Mouse (Mus musculus) midbrain, embryonic 16.5 days (tissue): Measurements from ENCODE around the gene Myl9. TPM values are rescaled to one million over a fixed set of nuclear protein-coding genes. Genes with fewer than 3 reads are reported as not detected.

Experiments used
- polyA plus RNA-seq: library from polyadenylated mRNA; unstranded; fragments of >200 nt; fragmentation: Nextera tagmentation; extraction: Ambion mirVana; gene quantifications from 2 replicates; pipeline ENCODE4 v1.2.1, GENCODE M21; 2015

Myl9 gene
- polyA plus RNA-seq, 1 experiment from 2014 or later, result 38.8 TPM

Other genes with a start within 250 kb of the Myl9 start
- gene Aar2, start 227.8 kb upstream of the Myl9 start, polyA plus RNA-seq, result 46.7 and 48.2 TPM in 2 replicates
- 270 and 271 TPM in 2 replicates for gene Dlgap4, start 161.7 kb upstream of the Myl9 start, polyA plus RNA-seq
- gene Tgif2, start 64.6 kb downstream of the Myl9 start, polyA plus RNA-seq, result 12.5 and 14.1 TPM in 2 replicates
- 9.2 and 10.2 TPM in 2 replicates for gene 4930518I15Rik, start 82.5 kb downstream of the Myl9 start, polyA plus RNA-seq
- 139 and 147 TPM in 2 replicates for gene Rab5if, start 87.7 kb downstream of the Myl9 start, polyA plus RNA-seq
- 0.20 TPM in 1 of 2 replicates, not detected in the other for gene Sla2, start 111.8 kb downstream of the Myl9 start, polyA plus RNA-seq
- 135 and 155 TPM in 2 replicates for gene Ndrg3, start 216.6 kb downstream of the Myl9 start, polyA plus RNA-seq
- 7.0 and 9.5 TPM in 2 replicates for gene Dsn1, start 231.7 kb downstream of the Myl9 start, polyA plus RNA-seq